Mouse (Mus musculus) small intestine, adult 2 months (tissue): Measurements from ENCODE around the gene Ccdc171.

Experiments
- CTCF ChIP-seq: fragments of 200-500 bp; IDR thresholded peaks from 2 replicates; pipeline ENCODE4 v1.5.1; 2012; ENCODE audit warnings: low read depth, mild to moderate bottlenecking, control low read depth, inconsistent platforms, low read length, moderate library complexity, mixed read lengths; ENCODE audit not compliant: insufficient replicate concordance, insufficient read length; ENCODE audit errors: extremely low read depth
- POLR2A ChIP-seq: fragments of 200-500 bp; IDR thresholded peaks from 2 replicates; pipeline ENCODE4 v1.6.1; 2012; ENCODE audit warnings: low read depth, mild to moderate bottlenecking, control low read depth, inconsistent platforms, low read length, moderate library complexity

DNA sequence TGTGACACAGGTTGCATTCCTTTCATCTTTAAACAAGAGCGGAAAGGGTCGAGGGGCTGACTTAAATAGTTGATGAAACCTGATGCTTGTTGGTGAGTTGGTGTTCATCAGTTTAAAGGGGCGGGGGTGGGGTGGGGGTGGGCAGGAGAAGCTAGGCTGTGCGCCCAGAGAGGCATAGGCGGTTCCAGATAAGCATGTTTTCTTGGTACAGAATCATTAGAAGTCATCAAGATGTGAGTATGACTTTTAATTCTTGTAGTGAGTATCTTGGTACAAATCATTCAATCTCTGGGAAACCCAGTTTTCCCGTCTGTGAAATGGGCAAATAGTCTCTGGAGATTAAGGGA lies 1.6 kb downstream of the Ccdc171 start:
- TF ChIP-seq CTCF (no peak), POLR2A (no peak)
